In genomic region chr2:172378332-172378731, GRCm38 (mm10) we compare ENCODE assay signal across 1 mouse cellular context.
A peak's percentile ranks its signal among the peaks of the same experiment; 100 is the strongest.
TF ChIP-seq lines count a peak whose summit lies in the region.

No protein-coding gene starts in this region.

TF ChIP-seq in CH12.LX, 34 proteins besides CTCF, POLR2A, EP300 and RAD21:
- TF ChIP-seq ZC3H11A (IDR thresholded peaks at IDR 0.05; ENCODE audit: low read depth, low read length) (peak; percentile 56), SMC3 (IDR thresholded peaks at IDR 0.05; ENCODE audit: low read depth, low read length) (peak; percentile 91), JUND (conservative IDR thresholded peaks at IDR 0.05; ENCODE audit: low read depth, low read length) (no peak), MXI1 (IDR thresholded peaks at IDR 0.05; ENCODE audit: low read depth, low read length) (0 out of 2 replicates have a peak, but pooled peaks have one; percentile 41)
